Mouse (Mus musculus) B cell, adult (primary cell): ENCODE results near the gene Pigw. TPM values are rescaled to one million over a fixed set of nuclear protein-coding genes. Genes with fewer than 3 reads are reported as not detected.

Experiments
- total RNA-seq: library from RNA; stranded (reverse); gene quantifications from 4 replicates; pipeline ENCODE4 v1.2.4, GENCODE M21; 2023; ENCODE audit not compliant: inconsistent age

Pigw gene
- 4.7 to 7.3 TPM (median 6.4 TPM) in 4 replicates for total RNA-seq

GRCm38 (mm10) chr11:84879772-84880464, at the start of gene Pigw, which contains the start of gene Myo19:
Gene Pigw (minus strand): TSS chr11:84880285.
Gene Myo19 (plus strand): TSS chr11:84880148.

DNA sequence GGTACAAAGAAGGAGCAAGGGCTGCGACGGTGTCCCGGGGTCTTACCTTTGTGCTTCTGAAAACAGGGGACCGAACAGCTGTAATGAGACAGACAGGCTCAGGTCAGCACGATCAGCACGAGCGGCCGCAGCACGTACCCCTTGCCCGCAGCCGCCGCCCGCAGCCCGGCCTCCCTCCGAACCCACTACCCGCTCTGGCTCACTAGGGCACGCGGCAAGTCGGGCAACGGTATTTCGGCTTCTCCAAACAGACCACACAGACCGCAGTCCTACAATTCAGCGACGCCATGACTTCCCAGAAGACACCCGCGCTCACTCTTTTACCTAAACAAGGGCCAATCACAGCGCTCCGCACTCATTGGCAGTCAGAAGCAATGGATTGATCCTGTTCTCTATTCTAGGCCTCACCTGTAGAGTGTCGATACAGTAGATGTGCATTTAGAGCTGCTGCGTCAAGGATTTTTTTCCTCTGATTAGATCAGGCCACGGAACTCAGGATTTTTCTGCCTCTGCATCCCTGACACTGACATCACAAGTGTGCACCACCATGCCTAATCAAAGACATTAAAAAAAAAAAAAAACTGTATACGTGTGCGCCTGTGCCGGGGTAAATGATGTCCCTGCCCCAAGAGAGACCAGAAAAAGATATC, 36.1 kb upstream of the Pigw start, which contains the start of gene Znhit3:
Gene Znhit3 (minus strand): TSS at position 314 of the 650 bp plus-strand sequence.

DNA sequence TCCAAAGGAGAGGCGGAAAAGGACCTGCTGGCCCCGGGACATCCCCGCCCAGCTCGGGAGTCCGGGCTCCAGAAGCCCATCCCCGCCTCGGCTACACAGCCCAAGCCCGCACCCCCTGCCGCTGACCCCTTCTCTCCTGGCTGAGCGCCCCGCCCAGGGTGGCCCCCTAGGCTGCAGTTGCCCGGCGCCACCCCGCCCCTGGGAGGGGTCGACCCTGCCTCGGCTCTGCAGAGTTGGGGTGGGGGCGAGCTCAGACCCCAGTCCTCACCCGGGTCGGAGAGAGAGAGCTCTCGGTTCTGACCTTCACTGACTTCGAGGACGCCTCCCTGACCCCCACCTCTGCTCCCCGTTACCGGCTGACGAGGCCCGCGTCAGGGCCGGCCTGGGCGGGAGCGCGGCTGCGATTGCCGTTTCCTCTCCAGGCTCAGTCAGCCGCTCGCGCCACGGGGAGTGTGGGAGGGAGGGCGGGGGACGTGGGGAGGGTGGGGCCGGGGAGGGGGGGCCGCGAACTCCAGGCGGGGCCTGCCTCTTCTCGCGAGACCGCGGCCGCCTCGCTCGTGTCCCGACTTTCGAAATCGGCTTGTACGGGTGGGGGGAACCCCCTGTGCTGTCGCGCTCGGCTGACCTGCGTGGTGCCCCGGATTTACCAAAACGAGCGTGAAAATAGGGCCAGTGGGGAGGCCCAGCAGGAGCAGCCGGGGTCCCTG, 9.6 kb downstream of the Pigw start, which contains the start of gene Ggnbp2:
Gene Ggnbp2 (minus strand): TSS at position 481 of the 707 bp plus-strand sequence.

GRCm38 (mm10) chr11:84828516-84829399, 51.3 kb downstream of the Pigw start, which contains the start of gene Dhrs11:
Gene Dhrs11 (minus strand): TSS chr11:84828994.

Other genes with a start within 250 kb of the Pigw start
- 19.7 to 26.3 TPM (median 22.6 TPM) in 4 replicates for gene Mrm1, start 60.8 kb downstream of the Pigw start, total RNA-seq
- 17.0 to 20.4 TPM (median 19.3 TPM) in 4 replicates for gene Dhrs11, start 51.3 kb downstream of the Pigw start, total RNA-seq
- gene Ggnbp2, start 9.5 kb downstream of the Pigw start, total RNA-seq: 145 to 170 TPM (median 156 TPM) in 4 replicates
- 10.7 to 17.4 TPM (median 15.5 TPM) in 4 replicates for gene Myo19, start 137 bp downstream of the Pigw start, total RNA-seq
- 30.0 to 41.5 TPM (median 37.6 TPM) in 4 replicates for gene Znhit3, start 36.1 kb upstream of the Pigw start, total RNA-seq
- not detected in 4 replicates for gene Car4, start 77.5 kb upstream of the Pigw start, total RNA-seq